Mouse (Mus musculus): ENCODE results near the gene Rsph3b.
"Not testable (repeated sequence)": the region's sequence is repeated elsewhere in the genome, so short reads cannot be mapped to it uniquely, and the experiment has no call there.

GRCm38 (mm10) chr17:6980144-6980543 lies 31.7 kb upstream of the Rsph3b start:
- TF ChIP-seq POLR2A (IDR thresholded peaks at IDR 0.05; ENCODE audit: extremely low read depth, insufficient read depth, low read length); CTCF (IDR thresholded peaks at IDR 0.05; ENCODE audit: low read depth, low read length): not testable (repeated sequence)
